Mouse (Mus musculus) brain, embryonic 14.5 days (tissue): ENCODE results near the gene Slc5a11.

Experiments
- CTCF ChIP-seq: fragments of 200-500 bp; IDR thresholded peaks from 2 replicates; pipeline ENCODE4 v1.5.1; 2012; ENCODE audit warnings: inconsistent platforms, mild to moderate bottlenecking, moderate library complexity, borderline replicate concordance; ENCODE audit not compliant: insufficient read depth, insufficient read length; ENCODE audit errors: extremely low read depth
- POLR2A ChIP-seq: fragments of 200-500 bp; IDR thresholded peaks from 2 replicates; pipeline ENCODE4 v1.6.1; 2012; ENCODE audit warnings: mild to moderate bottlenecking, inconsistent platforms, borderline replicate concordance; ENCODE audit not compliant: poor library complexity, insufficient read depth, insufficient read length, severe bottlenecking; ENCODE audit errors: extremely low read depth

- no peak for TF ChIP-seq CTCF
- TF ChIP-seq POLR2A = no peak
These were observed 27.7 kb downstream of the Slc5a11 start for GRCm38 (mm10) chr7:123242241-123242640.
